Comparison of ENCODE assay signal across 10 mouse cellular contexts in genomic region chr17:84143219-84143844, GRCm38 (mm10). TPM values are rescaled to one million over a fixed set of nuclear protein-coding genes. Genes with fewer than 3 reads are reported as not detected.
A peak's percentile ranks its signal among the peaks of the same experiment; 100 is the strongest.
DNase-seq lines count a peak whose midpoint lies in the region; ATAC-seq and TF ChIP-seq lines count a peak whose summit lies in the region.
"Had no signal": no experiment of that assay in that cellular context is flagged by ENCODE, and none has a peak within 500 bp of the region (broad histone marks: within the 10 kb centered on the region; RNA-seq: fewer than 3 reads in every experiment).

No protein-coding gene starts in this region.

- intact Hi-C loops in heart, postnatal 14 days (cut with DNase I): no loop called here

- H3K9me3 ChIP-seq in heart, embryonic 15.5 days (replicated peaks): no peaks in the 10 kb centered on the region
- no peaks in the 10 kb centered on the region for H3K9me3 ChIP-seq in intestine, embryonic 16.5 days (ENCODE audit: control insufficient read depth, low read length)
- no peaks in the 10 kb centered on the region for H3K9me3 ChIP-seq in limb, embryonic 11.5 days (ENCODE audit: control insufficient read depth, low read length)
- H3K9me3 ChIP-seq in midbrain, embryonic 16.5 days (replicated peaks; ENCODE audit: control insufficient read depth, low read length, poor library complexity, severe bottlenecking): no peaks in the 10 kb centered on the region
- H3K9me3 ChIP-seq in midbrain, postnatal 0 days (ENCODE audit: low read length): no peaks in the 10 kb centered on the region
- H3K9me3 ChIP-seq: hindbrain, embryonic 13.5 days; midbrain, embryonic 15.5 days had no signal

- TF ChIP-seq CTCF in midbrain, postnatal 0 days (IDR thresholded peaks at IDR 0.05): no peak

- H3K4me2 ChIP-seq in heart, embryonic 15.5 days: no peak overlapping the region
- no peak overlapping the region for H3K4me2 ChIP-seq in intestine, embryonic 16.5 days (ENCODE audit: low read depth, low read length)
- H3K4me2 ChIP-seq in limb, embryonic 11.5 days (ENCODE audit: low read depth, severe bottlenecking): no peak overlapping the region
- no peak overlapping the region for H3K4me2 ChIP-seq in midbrain, embryonic 16.5 days (ENCODE audit: low read length)
- no peak overlapping the region for H3K4me2 ChIP-seq in midbrain, postnatal 0 days (ENCODE audit: low read depth, low read length, poor library complexity, severe bottlenecking)
- H3K4me2 ChIP-seq: hindbrain, embryonic 13.5 days; midbrain, embryonic 15.5 days had no signal

- 43% methylated on average over 12 of the region's 12 CpGs for WGBS in heart, embryonic 15.5 days
- 37% methylated on average over 12 of the region's 12 CpGs for WGBS in intestine, embryonic 16.5 days
- 44% methylated on average over 12 of the region's 12 CpGs for WGBS in limb, embryonic 11.5 days
- WGBS in midbrain, embryonic 16.5 days: 63% methylated on average over 12 of the region's 12 CpGs
- 65% methylated on average over 12 of the region's 12 CpGs for WGBS in midbrain, postnatal 0 days

- H3K9ac ChIP-seq in heart, embryonic 15.5 days: no peak overlapping the region
- peak overlapping the region; percentile 49 for H3K9ac ChIP-seq in intestine, embryonic 16.5 days (ENCODE audit: low read depth, low read length)
- H3K9ac ChIP-seq in limb, embryonic 11.5 days (ENCODE audit: low read length): peak overlapping the region; percentile 8; the same call in 1 of the 2 replicates
- H3K9ac ChIP-seq in midbrain, embryonic 16.5 days (ENCODE audit: low read depth, low read length): no peak overlapping the region
- no peak overlapping the region for H3K9ac ChIP-seq in midbrain, postnatal 0 days (replicated peaks; ENCODE audit: low read length, poor library complexity, severe bottlenecking)
- H3K9ac ChIP-seq: hindbrain, embryonic 13.5 days; midbrain, embryonic 15.5 days had no signal

- H3K36me3 ChIP-seq in heart, embryonic 15.5 days: no peaks in the 10 kb centered on the region
- H3K36me3 ChIP-seq in intestine, embryonic 16.5 days (ENCODE audit: control insufficient read depth, insufficient read depth, low read length): no peaks in the 10 kb centered on the region
- H3K36me3 ChIP-seq in limb, embryonic 11.5 days (ENCODE audit: control insufficient read depth, insufficient read depth, low read length): no peaks in the 10 kb centered on the region
- H3K36me3 ChIP-seq in midbrain, embryonic 16.5 days (ENCODE audit: control insufficient read depth, insufficient read depth, low read length): no peaks in the 10 kb centered on the region
- no peaks in the 10 kb centered on the region for H3K36me3 ChIP-seq in midbrain, postnatal 0 days (ENCODE audit: insufficient read depth, low read length)
- H3K36me3 ChIP-seq: hindbrain, embryonic 13.5 days; midbrain, embryonic 15.5 days had no signal

- no peak for DNase-seq in heart, postnatal 14 days
- DNase-seq in B cell, adult 2 months: peak; percentile 54 to 56
- DNase-seq in limb, embryonic 11.5 days (ENCODE audit: low spot score): no peak
- DNase-seq in adrenal gland, postnatal 14 days: no peak
- no peak for DNase-seq in midbrain, postnatal 0 days (ENCODE audit: low spot score)

- peaks cover 68% of the 10 kb centered on the region for H3K4me1 ChIP-seq in heart, embryonic 15.5 days (replicated peaks)
- peaks cover 80% of the 10 kb centered on the region for H3K4me1 ChIP-seq in intestine, embryonic 16.5 days (ENCODE audit: control insufficient read depth, insufficient read depth, low read length)
- H3K4me1 ChIP-seq in limb, embryonic 11.5 days (ENCODE audit: control insufficient read depth, insufficient read depth, low read length): peaks cover 24% of the 10 kb centered on the region
- H3K4me1 ChIP-seq in midbrain, embryonic 16.5 days (ENCODE audit: control insufficient read depth, insufficient read depth, low read length): no peaks in the 10 kb centered on the region; the same call in 1 of the 2 replicates
- H3K4me1 ChIP-seq in midbrain, postnatal 0 days (ENCODE audit: insufficient read depth, low read length): 0 out of 2 replicates have a peak, but pooled peaks cover 3% of the 10 kb centered on the region

- peak overlapping the region; percentile 88 for H3K27ac ChIP-seq in heart, embryonic 15.5 days
- H3K27ac ChIP-seq in intestine, embryonic 16.5 days (ENCODE audit: low read length): peak overlapping the region; percentile 43
- peak overlapping the region; percentile 52; the same call in 1 of the 2 replicates for H3K27ac ChIP-seq in limb, embryonic 11.5 days (replicated peaks; ENCODE audit: low read depth, low read length)
- no peak overlapping the region for H3K27ac ChIP-seq in midbrain, embryonic 16.5 days (ENCODE audit: low read length)
- no peak overlapping the region for H3K27ac ChIP-seq in midbrain, postnatal 0 days (ENCODE audit: low read depth, low read length)
- H3K27ac ChIP-seq: hindbrain, embryonic 13.5 days; midbrain, embryonic 15.5 days had no signal

- ATAC-seq in heart, embryonic 15.5 days (replicated peaks; ENCODE audit: insufficient number of reproducible peaks, insufficient read depth, low FRiP score, low read depth): no peak
- ATAC-seq in intestine, embryonic 16.5 days: no peak
- no peak for ATAC-seq in limb, embryonic 11.5 days (ENCODE audit: insufficient number of reproducible peaks, low FRiP score, low TSS enrichment, low read depth)
- no peak for ATAC-seq in midbrain, embryonic 16.5 days
- no peak for ATAC-seq in midbrain, postnatal 0 days (ENCODE audit: low FRiP score)
- ATAC-seq: midbrain, embryonic 15.5 days had no signal

- no peak overlapping the region for H3K4me3 ChIP-seq in heart, embryonic 15.5 days
- H3K4me3 ChIP-seq in intestine, embryonic 16.5 days (ENCODE audit: low read length): no peak overlapping the region
- H3K4me3 ChIP-seq in limb, embryonic 11.5 days (ENCODE audit: low read depth, low read length): no peak overlapping the region
- H3K4me3 ChIP-seq in midbrain, embryonic 16.5 days (ENCODE audit: low read depth, low read length): no peak overlapping the region
- no peak overlapping the region for H3K4me3 ChIP-seq in midbrain, postnatal 0 days (ENCODE audit: low read depth, low read length)
- H3K4me3 ChIP-seq: hindbrain, embryonic 13.5 days; midbrain, embryonic 15.5 days had no signal

- H3K27me3 ChIP-seq in heart, embryonic 15.5 days: no peaks in the 10 kb centered on the region
- no peaks in the 10 kb centered on the region for H3K27me3 ChIP-seq in intestine, embryonic 16.5 days (replicated peaks; ENCODE audit: control insufficient read depth, insufficient read depth, low read length)
- H3K27me3 ChIP-seq in limb, embryonic 11.5 days (ENCODE audit: control insufficient read depth, insufficient read depth, low read length): no peaks in the 10 kb centered on the region
- no peaks in the 10 kb centered on the region for H3K27me3 ChIP-seq in midbrain, embryonic 16.5 days (ENCODE audit: control insufficient read depth, insufficient read depth, low read depth, low read length)
- H3K27me3 ChIP-seq in midbrain, postnatal 0 days (ENCODE audit: insufficient read depth, low read length): no peaks in the 10 kb centered on the region
- H3K27me3 ChIP-seq: midbrain, embryonic 15.5 days had no signal

RNA-seq across cellular contexts. Expression of gene Zfp36l2, which starts 44.4 kb away (rescaled TPM):
- 6.6 and 8.7 TPM in 2 replicates for polyA plus RNA-seq in heart, embryonic 15.5 days (2015; fragmentation: Nextera tagmentation; extraction: Ambion mirVana)
- 10 to 100 TPM; 30.3 to 33.3 TPM for total RNA-seq in heart, postnatal 14 days (2021)
- polyA plus RNA-seq in intestine, embryonic 16.5 days (2015; fragmentation: Nextera tagmentation; extraction: Ambion mirVana): 14.4 and 16.2 TPM in 2 replicates
- polyA plus RNA-seq in limb, embryonic 11.5 days (2014; fragmentation: Nextera tagmentation; extraction: Ambion mirVana): 24.7 and 27.2 TPM in 2 replicates
- 3.1 and 3.6 TPM in 2 replicates for polyA plus RNA-seq in midbrain, embryonic 16.5 days (2015; fragmentation: Nextera tagmentation; extraction: Ambion mirVana)
- total RNA-seq in adrenal gland, postnatal 14 days (2021): 73.8 and 85.4 TPM in 2 replicates
- total RNA-seq in midbrain, postnatal 0 days (2014; rRNA removed): 12.9 and 17.7 TPM in 2 replicates
- 5.1 and 5.9 TPM in 2 replicates for polyA plus RNA-seq in midbrain, postnatal 0 days (2015; fragmentation: Nextera tagmentation; extraction: Ambion mirVana)

Comparison
In these comparisons a context has a peak if more than half of its experiments do, and no peak if none do; other contexts are left out.
1. H3K27ac ChIP-seq: peak in heart, embryonic 15.5 days (single experiment), intestine, embryonic 16.5 days (single experiment) and limb, embryonic 11.5 days (single experiment); none in midbrain, embryonic 16.5 days (single experiment) and midbrain, postnatal 0 days (single experiment).
2. H3K9ac ChIP-seq: peak in intestine, embryonic 16.5 days (single experiment) and limb, embryonic 11.5 days (single experiment); none in heart, embryonic 15.5 days (single experiment), midbrain, embryonic 16.5 days (single experiment) and midbrain, postnatal 0 days (single experiment).
3. DNase-seq: peak in B cell, adult 2 months (2 of 2); none in heart, postnatal 14 days (0 of 2), limb, embryonic 11.5 days (single experiment), adrenal gland, postnatal 14 days (single experiment) and midbrain, postnatal 0 days (single experiment).